Mouse (Mus musculus): ENCODE measurements at regions not wholly inside any gene's neighbourhood (a gene's known extent, or its start where the extent isn't known, plus 50 kb on each side); places are given as distances from the start of the nearest gene placed in this dataset.

DNA sequence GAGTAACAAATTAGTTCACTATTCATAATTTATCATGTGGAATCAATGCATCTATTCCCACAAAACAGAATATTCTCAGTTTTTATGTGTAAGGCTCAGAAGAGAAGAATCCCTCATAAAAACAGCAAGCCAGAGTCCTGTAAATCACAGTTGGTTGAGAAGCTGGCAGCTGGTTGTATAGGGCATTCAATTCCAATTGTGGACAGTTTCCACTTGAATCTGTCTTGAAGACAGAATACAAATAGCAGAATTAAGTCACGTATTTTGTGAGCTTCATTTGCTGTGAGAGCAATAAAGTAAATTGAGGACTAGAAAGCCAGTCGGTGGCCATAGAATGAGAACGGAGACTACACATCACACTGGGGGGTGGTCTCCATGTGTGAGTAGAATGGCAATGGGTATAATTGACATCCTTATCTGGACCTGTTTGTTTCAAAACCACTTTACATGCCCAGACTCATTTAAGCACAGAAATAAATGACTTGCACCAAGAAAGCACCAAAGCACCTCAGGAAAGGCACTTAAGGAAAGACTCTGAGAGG lies 63.4 kb upstream of the Adcy2 start:
- no peak for ATAC-seq (ENCODE audit: low FRiP score, low TSS enrichment)
- H3K36me3 ChIP-seq (ENCODE audit: control insufficient read depth, insufficient read depth, low read length) = no peaks in the 10 kb centered on the region
- H3K27ac ChIP-seq (ENCODE audit: low read depth, low read length) = no peak overlapping the region
- no peak overlapping the region for H3K4me3 ChIP-seq (ENCODE audit: low read length)
- H3K4me2 ChIP-seq (replicated peaks; ENCODE audit: low read depth, low read length) = no peak overlapping the region
- H3K9ac ChIP-seq (ENCODE audit: low read depth, low read length) = no peak overlapping the region
- no peaks in the 10 kb centered on the region for H3K4me1 ChIP-seq (ENCODE audit: control insufficient read depth, insufficient read depth, low read length)
- no peaks in the 10 kb centered on the region for H3K9me3 ChIP-seq (ENCODE audit: control insufficient read depth, low read length)
- H3K27me3 ChIP-seq (ENCODE audit: control insufficient read depth, insufficient read depth, low read length) = no peaks in the 10 kb centered on the region
- WGBS = 72% methylated on average over 3 of the region's 3 CpGs

DNA sequence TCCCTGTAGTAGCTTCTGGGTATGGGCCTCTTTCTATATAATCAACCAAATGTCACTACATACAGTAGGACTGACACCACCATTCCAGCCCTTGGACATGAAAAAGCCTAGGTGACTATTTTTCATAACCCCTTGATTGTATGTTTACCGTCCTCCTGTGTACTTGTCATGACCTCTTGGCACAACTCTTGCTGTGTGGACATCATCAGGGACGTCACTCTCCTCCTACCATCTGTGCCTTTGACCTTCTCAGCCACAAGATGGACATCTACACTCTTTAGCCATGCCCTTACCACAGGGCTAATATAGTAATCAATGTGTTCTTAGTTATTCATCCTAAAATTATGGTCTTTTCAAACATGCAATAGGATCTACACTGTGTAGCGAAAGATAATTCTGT lies 62.1 kb upstream of the Adcy2 start:
- Histone ChIP-seq H3K36me3 (ENCODE audit: control insufficient read depth, insufficient read depth, low read length) (no peaks in the 10 kb centered on the region), H3K27ac (ENCODE audit: low read depth, low read length) (no peak overlapping the region), H3K9ac (ENCODE audit: low read depth, low read length) (no peak overlapping the region), H3K4me1 (ENCODE audit: control insufficient read depth, insufficient read depth, low read length) (no peaks in the 10 kb centered on the region), H3K4me2 (replicated peaks; ENCODE audit: low read depth, low read length) (no peak overlapping the region), H3K27me3 (ENCODE audit: control insufficient read depth, insufficient read depth, low read length) (no peaks in the 10 kb centered on the region), H3K9me3 (ENCODE audit: control insufficient read depth, low read length) (no peaks in the 10 kb centered on the region), H3K4me3 (ENCODE audit: low read length) (no peak overlapping the region)
- WGBS = 81% methylated on average over 3 of the region's 3 CpGs
- ATAC-seq (ENCODE audit: low FRiP score, low TSS enrichment) = no peak

Measured in kidney, embryonic 14.5 days (tissue).